12 mouse cellular contexts compared by ENCODE assay signal in genomic region chr1:44437822-44438221, GRCm38 (mm10).
A peak's percentile ranks its signal among the peaks of the same experiment; 100 is the strongest.
DNase-seq lines count a peak whose midpoint lies in the region; ATAC-seq and TF ChIP-seq lines count a peak whose summit lies in the region.
"Had no signal": no experiment of that assay in that cellular context is flagged by ENCODE, and none has a peak within 500 bp of the region (broad histone marks: within the 10 kb centered on the region; RNA-seq: fewer than 3 reads in every experiment).

No protein-coding gene starts in this region.

- H3K4me2 ChIP-seq in midbrain, postnatal 0 days (ENCODE audit: low read depth, low read length, poor library complexity, severe bottlenecking): no peak overlapping the region
- no peak overlapping the region for H3K4me2 ChIP-seq in midbrain, embryonic 11.5 days
- H3K4me2 ChIP-seq: embryonic facial prominence, embryonic 12.5 days; limb, embryonic 15.5 days had no signal

- H3K36me3 ChIP-seq in heart, adult 2 months (ENCODE audit: control insufficient read depth, insufficient read depth, low read length): no peaks in the 10 kb centered on the region
- H3K36me3 ChIP-seq in heart, embryonic 10.5 days: no peaks in the 10 kb centered on the region
- H3K36me3 ChIP-seq in midbrain, postnatal 0 days (ENCODE audit: insufficient read depth, low read length): no peaks in the 10 kb centered on the region
- no peaks in the 10 kb centered on the region for H3K36me3 ChIP-seq in midbrain, embryonic 11.5 days (ENCODE audit: control insufficient read depth, insufficient read depth, low read length)
- H3K36me3 ChIP-seq: embryonic facial prominence, embryonic 12.5 days; limb, embryonic 15.5 days had no signal

- no peak overlapping the region for H3K9ac ChIP-seq in heart, adult 2 months (ENCODE audit: low read depth, low read length)
- no peak overlapping the region for H3K9ac ChIP-seq in midbrain, postnatal 0 days (replicated peaks; ENCODE audit: low read length, poor library complexity, severe bottlenecking)
- no peak overlapping the region for H3K9ac ChIP-seq in midbrain, embryonic 11.5 days (ENCODE audit: low read length)
- H3K9ac ChIP-seq: embryonic facial prominence, embryonic 12.5 days; limb, embryonic 15.5 days had no signal

- no peak overlapping the region for H3K4me3 ChIP-seq in heart, adult 2 months
- no peak overlapping the region for H3K4me3 ChIP-seq in heart, embryonic 10.5 days
- H3K4me3 ChIP-seq in midbrain, postnatal 0 days (ENCODE audit: low read depth, low read length): no peak overlapping the region
- no peak overlapping the region for H3K4me3 ChIP-seq in midbrain, embryonic 11.5 days (ENCODE audit: low read depth, low read length)
- H3K4me3 ChIP-seq: embryonic facial prominence, embryonic 12.5 days; limb, embryonic 15.5 days had no signal

- no peaks in the 10 kb centered on the region for H3K27me3 ChIP-seq in heart, adult 2 months (ENCODE audit: control insufficient read depth, insufficient read depth, low read length)
- H3K27me3 ChIP-seq in heart, embryonic 10.5 days (ENCODE audit: insufficient read depth, poor library complexity, severe bottlenecking): no peaks in the 10 kb centered on the region
- H3K27me3 ChIP-seq in midbrain, postnatal 0 days (ENCODE audit: insufficient read depth, low read length): no peaks in the 10 kb centered on the region
- no peaks in the 10 kb centered on the region for H3K27me3 ChIP-seq in midbrain, embryonic 11.5 days (ENCODE audit: control insufficient read depth, insufficient read depth, low read length)
- H3K27me3 ChIP-seq: embryonic facial prominence, embryonic 12.5 days; limb, embryonic 15.5 days had no signal

- H3K79me2 ChIP-seq in heart, adult 2 months (replicated peaks; ENCODE audit: control insufficient read depth, insufficient read depth, low read length): no peaks in the 10 kb centered on the region

- TF ChIP-seq EP300 in heart, adult 2 months (IDR thresholded peaks at IDR 0.05; ENCODE audit: insufficient read depth, low read depth, low read length): no peak

- no peak for ATAC-seq in midbrain, postnatal 0 days (ENCODE audit: low FRiP score)
- no peak for ATAC-seq in midbrain, embryonic 11.5 days (ENCODE audit: low FRiP score)

- intact Hi-C loops in heart, adult 2 months (cut with DNase I): no loop called here

- no peak for DNase-seq in heart, adult 2 months
- no peak for DNase-seq in heart, embryonic 10.5 days (ENCODE audit: low spot score)
- no peak for DNase-seq in midbrain, postnatal 0 days (ENCODE audit: low spot score)
- no peak for DNase-seq in midbrain, embryonic 11.5 days (ENCODE audit: low spot score, missing footprints)
- peak; percentile 36 for DNase-seq in R1 (ENCODE audit: low read depth, low spot score)
- peak; percentile 1 for DNase-seq in lung, postnatal 14 days
- DNase-seq in heart, postnatal 4 days: no peak
- DNase-seq in frontal cortex, postnatal 36 days (ENCODE audit: low spot score in 2 of 2): no peak
- DNase-seq: right cerebral cortex, postnatal 14 days; thymus, postnatal 36 days had no signal

- peak; percentile 56 for TF ChIP-seq CTCF in heart, adult 2 months (IDR thresholded peaks at IDR 0.05)
- TF ChIP-seq CTCF in midbrain, postnatal 0 days (IDR thresholded peaks at IDR 0.05): peak; percentile 29

- no peaks in the 10 kb centered on the region for H3K4me1 ChIP-seq in heart, adult 2 months (ENCODE audit: control insufficient read depth, insufficient read depth, low read length)
- no peaks in the 10 kb centered on the region for H3K4me1 ChIP-seq in heart, embryonic 10.5 days
- no peaks in the 10 kb centered on the region for H3K4me1 ChIP-seq in midbrain, postnatal 0 days (ENCODE audit: insufficient read depth, low read length)
- H3K4me1 ChIP-seq in midbrain, embryonic 11.5 days (ENCODE audit: control insufficient read depth, insufficient read depth, low read length): no peaks in the 10 kb centered on the region
- H3K4me1 ChIP-seq: embryonic facial prominence, embryonic 12.5 days; limb, embryonic 15.5 days had no signal

- TF ChIP-seq POLR2A in heart, adult 2 months (IDR thresholded peaks at IDR 0.05; ENCODE audit: insufficient read depth, low read depth, low read length): no peak

- H3K27ac ChIP-seq in heart, adult 2 months: no peak overlapping the region
- no peak overlapping the region for H3K27ac ChIP-seq in heart, embryonic 10.5 days
- H3K27ac ChIP-seq in midbrain, postnatal 0 days (ENCODE audit: low read depth, low read length): no peak overlapping the region
- H3K27ac ChIP-seq in midbrain, embryonic 11.5 days (ENCODE audit: low read depth, low read length): no peak overlapping the region
- H3K27ac ChIP-seq: embryonic facial prominence, embryonic 12.5 days; limb, embryonic 15.5 days had no signal

- WGBS in heart, adult 2 months: 71% methylated on average over 2 of the region's 2 CpGs
- 62% methylated on average over 2 of the region's 2 CpGs for WGBS in heart, embryonic 10.5 days
- 71% methylated on average over 2 of the region's 2 CpGs for WGBS in midbrain, postnatal 0 days
- 74% methylated on average over 2 of the region's 2 CpGs for WGBS in midbrain, embryonic 11.5 days

- H3K9me3 ChIP-seq in heart, embryonic 10.5 days: no peaks in the 10 kb centered on the region
- H3K9me3 ChIP-seq in midbrain, postnatal 0 days (ENCODE audit: low read length): no peaks in the 10 kb centered on the region
- no peaks in the 10 kb centered on the region for H3K9me3 ChIP-seq in midbrain, embryonic 11.5 days (ENCODE audit: control insufficient read depth, low read length)
- H3K9me3 ChIP-seq: embryonic facial prominence, embryonic 12.5 days; limb, embryonic 15.5 days had no signal

Comparison
In these comparisons a context has a peak if more than half of its experiments do, and no peak if none do; other contexts are left out.
1. DNase-seq: peak in R1 (single experiment) and lung, postnatal 14 days (single experiment); none in heart, adult 2 months (0 of 2), heart, embryonic 10.5 days (single experiment), midbrain, postnatal 0 days (single experiment), midbrain, embryonic 11.5 days (single experiment), heart, postnatal 4 days (single experiment) and frontal cortex, postnatal 36 days (0 of 2).